Mouse (Mus musculus) stomach, postnatal 0 days (tissue): ENCODE results near the gene Sema3e.

Experiments used
- CTCF ChIP-seq: IDR thresholded peaks from 2 replicates; pipeline ENCODE4 v1.5.1; 2016; ENCODE audit warnings: antibody characterized with exemption, low read depth, mild to moderate bottlenecking, moderate library complexity
- EP300 ChIP-seq: optimal IDR thresholded peaks from 2 replicates; pipeline ENCODE3; 2016; ENCODE audit warnings: antibody characterized with exemption

DNA sequence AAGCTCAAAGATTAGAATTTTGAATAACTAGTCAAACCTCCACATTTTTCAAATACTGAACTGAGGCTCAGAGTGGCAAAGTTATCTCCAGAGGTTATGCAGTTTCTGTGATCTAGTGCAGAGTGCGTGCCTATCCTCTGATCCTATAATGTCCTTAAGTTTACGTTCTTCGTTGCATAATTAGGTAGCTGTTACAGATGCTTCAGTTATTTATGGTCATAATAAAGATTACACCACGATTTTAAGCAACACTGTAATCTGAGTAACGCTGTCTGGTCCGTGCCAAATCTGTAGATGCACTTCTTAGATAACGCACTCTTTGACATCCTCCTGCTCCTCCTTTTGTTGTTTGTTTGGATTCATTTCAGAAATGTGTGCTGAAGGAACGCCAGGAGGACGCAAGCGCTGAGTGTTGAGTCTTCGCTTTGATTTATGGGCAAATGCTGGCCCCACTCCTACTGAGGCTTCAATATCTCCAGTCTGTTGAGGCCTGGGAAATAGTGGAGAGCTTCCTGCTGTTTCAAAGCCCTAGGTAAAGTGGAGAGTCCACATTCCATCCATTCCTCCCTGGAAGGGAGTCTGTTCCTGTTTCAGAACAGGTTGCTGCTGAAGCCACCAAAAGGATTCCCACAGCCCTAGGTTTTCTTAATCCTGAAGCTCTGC lies 32.2 kb upstream of the Sema3e start:
- TF ChIP-seq CTCF (no peak), EP300 (no peak)
